Mouse (Mus musculus): ENCODE measurements around the gene Ust.

The Ust gene

GRCm38 (mm10) chr10:8427671-8428364, 90.8 kb downstream of the Ust start:
- WGBS, result 53% methylated on average over 12 of the region's 12 CpGs

- WGBS, result 68% methylated on average over 6 of the region's 6 CpGs
Measured at GRCm38 (mm10) chr10:8419496-8420009, 99.1 kb downstream of the Ust start.

- 77% methylated on average over 5 of the region's 5 CpGs for WGBS
Measured at GRCm38 (mm10) chr10:8415474-8415873, 103.2 kb downstream of the Ust start.

GRCm38 (mm10) chr10:8415036-8415435, 103.6 kb downstream of the Ust start:
- 86% methylated on average over 7 of the region's 7 CpGs for whole genome bisulfite sequencing

GRCm38 (mm10) chr10:8405141-8405540, 113.5 kb downstream of the Ust start:
- 91% methylated on average over 4 of the region's 4 CpGs for WGBS

GRCm38 (mm10) chr10:8392226-8392625, 126.4 kb downstream of the Ust start:
- 84% methylated on average over 2 of the region's 2 CpGs for WGBS

GRCm38 (mm10) chr10:8391264-8391748, 127.3 kb downstream of the Ust start:
- WGBS, result 46% methylated on average over 4 of the region's 4 CpGs

GRCm38 (mm10) chr10:8388239-8388638, 130.4 kb downstream of the Ust start:
- WGBS, result 81% methylated on average over 7 of the region's 7 CpGs

GRCm38 (mm10) chr10:8369894-8370500, 148.6 kb downstream of the Ust start:
- 78% methylated on average over 10 of the region's 10 CpGs for WGBS

GRCm38 (mm10) chr10:8365816-8366215, 152.8 kb downstream of the Ust start:
- 51% methylated on average over 1 of the region's 1 CpGs for WGBS

- WGBS, result 56% methylated on average over 3 of the region's 3 CpGs
Measured at GRCm38 (mm10) chr10:8364182-8364581, 154.4 kb downstream of the Ust start.

- WGBS, result 51% methylated on average over 8 of the region's 8 CpGs
Measured at GRCm38 (mm10) chr10:8363281-8363680, 155.3 kb downstream of the Ust start.

GRCm38 (mm10) chr10:8358286-8359045, 160.2 kb downstream of the Ust start:
- 81% methylated on average over 15 of the region's 15 CpGs for WGBS

GRCm38 (mm10) chr10:8353534-8353933, 165.1 kb downstream of the Ust start:
- WGBS, result 57% methylated on average over 4 of the region's 4 CpGs

GRCm38 (mm10) chr10:8350626-8351025, 168.0 kb downstream of the Ust start:
- 92% methylated on average over 7 of the region's 7 CpGs for WGBS

GRCm38 (mm10) chr10:8347497-8347896, 171.1 kb downstream of the Ust start:
- WGBS, result 73% methylated on average over 5 of the region's 5 CpGs

- 89% methylated on average over 2 of the region's 2 CpGs for WGBS
Measured at GRCm38 (mm10) chr10:8342556-8342955, 176.1 kb downstream of the Ust start.

- WGBS, result 66% methylated on average over 12 of the region's 12 CpGs
Measured at GRCm38 (mm10) chr10:8339645-8340428, 178.8 kb downstream of the Ust start.

GRCm38 (mm10) chr10:8336601-8337000, 182.0 kb downstream of the Ust start:
- WGBS, result 78% methylated on average over 1 of the region's 1 CpGs

GRCm38 (mm10) chr10:8330958-8331357, 187.7 kb downstream of the Ust start:
- WGBS, result 85% methylated on average over 5 of the region's 5 CpGs

- 89% methylated on average over 8 of the region's 8 CpGs for WGBS
Measured at GRCm38 (mm10) chr10:8330006-8330405, 188.6 kb downstream of the Ust start.
